Mouse (Mus musculus) monocyte, adult 5-6 weeks (primary cell): ENCODE measurements at regions not wholly inside any gene's neighbourhood (a gene's known extent, or its start where the extent isn't known, plus 50 kb on each side); places are given as distances from the start of the nearest gene placed in this dataset.
"Not testable (repeated sequence)": the region's sequence is repeated elsewhere in the genome, so short reads cannot be mapped to it uniquely, and the experiment has no call there.

Experiments
- ATAC-seq: fragments of 153-309, 156-312 bp; replicated peaks from 2 replicates; pipeline ENCODE4 v1.8.0; 2017; ENCODE audit warnings: mild to moderate bottlenecking; ENCODE audit not compliant: low TSS enrichment, insufficient number of reproducible peaks, severe bottlenecking, poor library complexity, low FRiP score

DNA sequence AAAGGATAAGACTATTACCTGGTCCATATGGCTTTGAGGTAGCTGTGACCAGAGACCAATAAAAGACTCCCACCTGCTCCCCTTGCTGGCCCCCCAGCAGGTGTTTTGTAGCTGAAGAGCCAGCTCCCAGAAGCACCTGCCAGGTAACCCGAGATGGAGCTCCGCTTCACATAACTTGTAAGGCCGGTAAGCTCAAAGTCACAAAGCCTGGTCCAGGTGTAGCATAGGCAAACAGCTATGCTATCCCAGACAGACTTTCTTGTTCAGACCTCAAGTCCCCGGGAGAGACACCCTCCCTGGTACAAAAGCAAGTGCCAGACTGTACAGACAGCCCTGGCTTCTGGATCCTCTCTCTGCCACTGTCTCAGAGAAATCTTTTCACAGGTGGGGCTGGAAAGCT, 154.6 kb downstream of the Tomm20 start:
- no peak for ATAC-seq

DNA sequence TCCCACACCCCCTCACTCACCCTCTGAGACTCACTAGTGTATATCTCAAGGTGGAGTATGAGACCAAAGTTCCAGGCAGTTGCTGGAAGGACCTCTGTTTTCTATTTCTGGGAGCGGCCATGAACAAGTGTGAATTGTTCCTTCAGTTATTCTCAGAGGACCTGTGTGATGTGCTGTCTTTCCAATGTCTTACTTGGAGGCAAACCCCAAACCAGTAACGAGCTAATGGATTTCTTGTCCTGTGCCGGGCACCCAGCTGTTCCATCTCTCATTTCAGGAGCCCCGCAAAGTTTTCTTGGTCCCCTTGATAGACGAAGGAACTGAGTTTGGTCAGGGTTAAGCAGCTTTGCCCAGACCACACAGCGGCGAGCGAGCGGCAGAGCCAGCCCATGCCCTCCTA, 155.4 kb downstream of the Tomm20 start:
- ATAC-seq = no peak

DNA sequence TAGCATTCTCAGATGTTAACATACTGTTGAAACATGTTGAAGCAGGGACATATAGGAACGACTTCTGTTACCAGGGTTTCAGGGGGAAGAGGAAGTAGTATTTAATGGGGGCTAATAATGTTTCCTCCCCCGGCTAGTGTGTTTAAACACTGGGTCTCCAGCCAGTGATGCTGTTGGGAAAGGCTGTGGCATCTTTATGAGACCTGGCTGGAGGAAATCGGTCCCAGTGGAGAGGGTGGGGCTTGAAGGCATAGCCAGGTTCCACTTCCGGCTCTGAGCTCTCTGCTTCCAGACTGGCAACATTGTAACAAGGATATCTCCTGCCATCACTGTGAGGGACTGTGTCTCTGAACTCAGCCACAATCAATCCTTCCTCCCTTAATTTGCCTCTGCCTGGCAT, 156.6 kb downstream of the Tomm20 start:
- no peak for ATAC-seq

DNA sequence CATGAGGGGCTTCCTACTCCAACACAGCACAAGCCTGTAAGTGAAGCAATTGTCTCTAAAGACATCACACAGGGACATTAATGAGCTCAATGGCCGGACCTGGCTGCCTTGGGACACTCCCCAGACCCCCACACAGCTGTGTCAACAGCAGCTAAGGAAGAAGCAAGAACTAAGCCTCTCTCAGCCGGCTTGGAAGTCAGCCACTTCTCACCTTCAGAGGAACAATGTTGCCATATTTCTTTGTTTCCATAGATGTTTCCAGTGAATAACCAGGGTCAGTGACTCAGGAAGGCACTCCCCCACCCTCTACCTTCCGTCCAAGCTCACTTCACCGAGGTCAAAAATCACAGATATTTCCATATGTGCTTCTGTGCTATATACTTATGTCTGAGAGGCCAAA, 157.0 kb downstream of the Tomm20 start:
- no peak for ATAC-seq

DNA sequence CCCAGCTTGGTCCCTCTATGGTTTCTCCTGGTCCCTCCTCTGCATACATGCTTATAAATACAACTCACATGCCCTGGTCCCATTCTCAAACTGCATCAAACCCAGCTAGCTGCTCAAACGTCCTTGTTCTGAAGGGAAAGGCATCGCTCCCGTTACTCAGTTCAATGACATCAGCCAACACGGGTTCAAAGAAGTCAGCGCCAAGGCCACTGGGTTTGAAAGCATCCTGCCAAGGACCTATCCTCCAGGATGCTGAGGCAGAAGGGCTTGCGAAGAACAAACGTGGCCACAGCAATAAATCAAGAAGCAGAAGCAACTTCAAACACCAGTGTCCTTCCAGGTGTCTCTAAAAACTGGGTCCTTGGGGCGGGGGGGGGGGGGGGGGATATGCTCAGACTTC, 158.2 kb downstream of the Tomm20 start:
- ATAC-seq = no peak

DNA sequence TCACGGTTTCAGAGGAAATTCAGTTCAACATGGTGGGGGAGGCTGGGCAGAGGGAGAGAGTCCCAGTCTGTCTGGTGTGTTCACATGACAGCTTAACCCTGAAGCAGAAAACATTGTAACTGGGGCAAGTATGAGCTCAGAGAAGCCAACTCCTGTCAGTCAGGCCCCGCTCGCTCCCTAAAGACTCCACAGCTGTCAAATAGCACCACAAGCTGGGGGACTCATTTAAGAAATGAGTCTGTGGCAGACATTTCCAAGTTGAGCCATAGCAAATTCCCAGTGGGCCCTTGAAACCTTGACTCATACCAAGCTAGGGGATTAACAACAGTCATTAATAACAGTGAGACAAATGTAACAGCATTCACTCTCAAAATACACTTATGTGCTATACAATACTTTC, 160.4 kb downstream of the Tomm20 start:
- no peak for ATAC-seq

DNA sequence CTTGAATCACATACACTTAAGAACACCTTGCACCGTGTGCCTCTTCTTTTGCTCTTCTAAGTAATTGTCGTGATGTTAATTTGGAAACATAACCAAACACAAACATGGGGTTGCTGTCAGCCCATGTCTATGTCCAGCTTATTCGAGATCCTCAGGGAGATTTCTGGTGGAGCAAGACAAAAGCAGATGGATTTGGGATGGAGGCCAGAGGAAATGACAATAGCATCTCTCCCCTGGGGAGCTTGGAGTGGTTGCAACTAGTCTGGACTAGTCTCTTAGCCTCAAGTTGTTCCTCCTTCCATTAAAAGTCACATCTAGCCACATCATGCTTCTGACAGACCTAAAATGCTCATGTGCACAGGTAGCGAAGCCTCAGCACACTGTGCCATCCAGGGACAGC, 161.0 kb downstream of the Tomm20 start:
- ATAC-seq = no peak

DNA sequence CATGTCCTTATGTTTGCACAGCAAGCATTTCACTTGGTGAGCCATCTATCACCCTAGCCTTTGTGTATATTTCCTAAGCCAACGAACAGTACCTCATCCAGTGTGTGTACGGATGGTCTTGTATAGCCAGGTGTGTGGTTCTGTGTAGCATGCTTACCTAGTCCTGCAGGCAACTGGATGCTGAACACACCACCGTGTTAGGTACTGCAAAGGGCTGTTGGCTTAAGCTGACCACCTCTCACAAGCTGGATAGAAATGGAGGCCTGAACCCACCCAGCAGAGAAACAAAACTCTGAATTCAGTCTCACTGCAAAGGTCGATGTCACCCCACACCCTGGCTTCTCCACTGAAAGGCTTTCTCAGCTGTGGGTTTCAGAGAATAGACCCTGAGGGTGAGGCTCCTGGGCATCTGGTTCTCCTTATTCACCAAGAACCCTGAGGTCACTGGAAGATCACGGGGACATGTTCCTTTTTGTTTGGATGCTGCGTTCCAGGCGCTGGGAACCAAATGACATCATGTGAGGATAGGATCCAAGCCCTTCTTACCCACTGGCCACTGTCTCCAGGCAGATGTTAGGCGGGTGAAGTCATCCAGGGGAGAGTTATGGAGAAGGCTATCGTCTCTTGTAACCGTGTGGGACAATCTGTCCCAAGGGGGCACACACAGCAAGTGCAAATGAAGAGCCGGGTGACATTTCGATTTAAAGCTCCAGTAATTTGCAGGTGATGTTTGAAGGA, 161.8 kb downstream of the Tomm20 start:
- no peak for ATAC-seq

DNA sequence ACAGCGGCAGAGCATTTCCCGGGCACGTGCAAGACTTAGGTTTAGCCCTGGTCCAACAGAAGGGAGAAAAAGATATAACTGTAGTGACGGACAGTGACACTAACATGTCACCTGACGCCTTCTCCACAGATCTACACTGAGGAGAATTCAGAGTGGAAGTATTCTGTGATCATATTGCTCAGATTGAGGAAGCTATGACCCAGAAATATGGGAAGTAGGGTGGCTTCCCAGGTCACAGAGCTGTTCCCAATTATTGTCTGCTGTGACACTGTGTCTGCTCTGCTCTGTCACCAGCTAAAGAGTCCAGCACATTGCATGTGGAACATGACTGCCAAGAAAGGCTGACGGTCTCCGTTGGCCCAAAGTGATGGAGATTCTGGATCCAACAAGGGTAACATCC, 167.0 kb downstream of the Tomm20 start:
- peak; percentile 57 for ATAC-seq

DNA sequence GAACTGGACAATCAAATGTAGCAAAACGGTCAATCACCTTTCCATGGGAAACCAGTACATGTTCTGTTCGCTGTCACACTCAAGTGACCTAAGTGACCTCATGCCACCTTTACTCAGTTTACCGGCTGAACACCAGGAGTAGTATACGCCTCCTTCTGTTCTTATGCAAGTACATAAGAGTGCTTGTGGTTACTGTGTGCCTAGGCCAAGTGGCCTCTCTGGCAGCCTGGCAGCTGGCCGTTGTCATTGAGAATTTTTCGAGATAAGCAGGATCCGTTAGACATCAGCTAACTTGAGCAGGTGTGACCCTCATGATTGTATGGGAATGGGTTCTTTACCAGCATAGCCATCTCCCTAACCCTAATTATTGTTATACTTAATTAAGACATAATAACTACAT, 167.5 kb downstream of the Tomm20 start:
- no peak for ATAC-seq

DNA sequence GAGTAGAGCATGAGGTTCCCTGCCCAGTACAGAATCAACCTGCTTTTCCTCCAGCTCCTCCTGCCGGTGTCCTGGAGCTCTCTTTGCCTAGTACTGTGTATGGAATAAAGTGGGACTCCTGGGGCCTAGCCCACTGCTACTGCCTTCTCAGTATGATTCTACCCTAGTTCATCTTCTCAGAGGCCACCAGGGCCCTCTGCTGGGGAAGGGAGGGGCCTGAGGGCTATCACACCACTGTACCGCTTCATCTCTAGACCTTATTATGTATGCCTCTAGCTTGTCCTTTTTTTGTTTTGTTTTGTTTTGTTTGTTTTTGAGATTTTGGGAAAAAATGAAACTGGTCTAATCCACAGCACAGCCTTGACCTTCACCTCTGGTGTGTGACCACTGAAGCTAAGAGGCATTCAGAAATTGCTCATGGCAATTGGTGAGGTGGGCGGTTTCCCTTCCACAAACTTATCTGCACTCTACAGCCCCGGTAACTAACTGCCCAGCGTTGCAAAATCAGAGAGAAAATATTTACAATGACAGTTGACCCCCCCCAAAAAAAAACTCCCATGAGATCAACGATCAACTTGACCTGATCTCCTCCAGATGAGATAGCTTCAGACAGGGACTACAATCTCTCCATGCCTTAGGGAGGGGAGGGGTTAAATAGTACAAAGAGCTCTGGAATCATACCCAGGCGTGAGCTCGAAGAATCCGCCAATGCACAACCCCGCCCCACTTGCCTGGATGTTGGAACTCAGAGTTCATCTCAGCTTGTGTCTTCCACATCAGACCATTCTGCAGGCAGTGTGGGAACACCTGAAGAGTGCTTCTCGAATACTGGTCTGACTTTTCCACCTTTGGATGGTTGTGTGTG, 168.8 kb downstream of the Tomm20 start:
- ATAC-seq = no peak

DNA sequence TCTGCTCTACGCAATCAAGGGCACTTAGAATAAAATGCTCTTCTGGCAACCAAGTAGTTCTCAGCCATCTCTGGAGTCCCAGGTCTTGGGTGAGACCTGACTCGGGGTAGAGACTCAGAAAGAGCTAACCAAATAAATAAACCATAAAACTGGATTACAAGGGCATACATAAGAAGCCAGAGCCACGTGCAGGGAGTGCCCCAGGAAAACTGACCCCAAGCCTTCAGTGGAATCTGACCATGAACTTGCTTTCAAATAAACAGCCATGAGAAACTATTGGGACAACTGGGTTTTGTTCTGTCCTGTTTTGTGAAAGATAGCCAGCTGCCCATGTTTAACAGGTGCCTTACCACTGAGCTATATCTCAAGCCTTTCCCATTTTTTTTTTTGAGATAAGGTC, 170.3 kb downstream of the Tomm20 start:
- ATAC-seq = no peak

DNA sequence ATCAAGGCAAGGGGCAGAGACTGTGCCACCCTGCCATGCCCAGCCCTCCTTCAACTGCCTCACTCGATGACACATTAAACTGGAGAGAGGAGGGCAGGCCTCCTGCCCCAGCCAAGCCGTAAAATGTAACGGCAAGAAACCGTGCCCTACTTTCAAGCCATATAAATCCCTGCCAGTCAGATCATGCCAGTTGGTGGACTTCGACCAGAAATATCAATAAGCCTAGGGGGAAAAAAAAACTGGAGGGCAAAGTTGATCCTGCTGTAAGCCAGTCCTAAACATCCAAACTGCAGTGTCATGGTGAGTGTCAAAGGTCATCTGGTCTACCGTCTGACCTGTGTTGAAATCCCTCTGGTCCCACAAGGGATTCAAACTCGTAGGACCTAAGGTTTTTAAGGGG, 170.8 kb downstream of the Tomm20 start:
- ATAC-seq = no peak

DNA sequence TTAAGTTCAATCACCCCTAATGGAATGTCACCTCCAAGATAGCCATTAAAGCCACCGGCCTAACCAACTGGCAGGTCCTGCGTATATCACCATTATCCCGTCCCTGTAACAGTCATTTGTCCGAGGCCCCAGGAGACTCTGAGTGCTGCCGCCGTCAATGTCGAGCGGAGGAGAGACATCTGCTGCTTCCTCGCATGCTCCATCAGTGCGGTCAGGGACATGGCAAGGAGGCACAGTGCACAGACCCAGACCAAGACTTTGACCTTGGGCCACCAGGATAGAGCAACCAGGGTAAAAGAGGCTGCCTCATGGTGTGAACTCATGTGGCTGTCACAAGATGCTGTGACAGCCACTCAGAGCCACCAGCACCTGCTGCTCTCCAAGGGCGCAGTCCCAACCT, 172.9 kb downstream of the Tomm20 start:
- ATAC-seq = no peak

DNA sequence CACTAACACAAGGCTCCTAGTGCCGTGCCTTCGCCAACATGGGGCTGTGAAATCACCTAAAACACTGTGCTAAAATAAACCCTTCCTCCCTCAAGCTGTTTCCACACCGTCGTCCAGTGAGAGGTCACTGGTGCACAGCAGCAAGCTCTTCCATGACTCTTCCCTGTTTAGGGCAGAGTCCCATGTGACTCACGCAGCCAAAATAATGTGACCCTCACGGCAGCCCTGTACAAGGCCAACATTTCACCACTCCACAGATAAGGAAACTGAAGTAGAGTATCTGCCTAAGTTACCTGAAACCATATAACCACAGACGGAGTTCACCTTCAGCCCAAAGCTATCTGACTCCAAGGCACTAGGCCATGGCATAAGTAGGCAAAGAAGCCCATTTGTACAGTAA, 173.4 kb downstream of the Tomm20 start:
- no peak for ATAC-seq

DNA sequence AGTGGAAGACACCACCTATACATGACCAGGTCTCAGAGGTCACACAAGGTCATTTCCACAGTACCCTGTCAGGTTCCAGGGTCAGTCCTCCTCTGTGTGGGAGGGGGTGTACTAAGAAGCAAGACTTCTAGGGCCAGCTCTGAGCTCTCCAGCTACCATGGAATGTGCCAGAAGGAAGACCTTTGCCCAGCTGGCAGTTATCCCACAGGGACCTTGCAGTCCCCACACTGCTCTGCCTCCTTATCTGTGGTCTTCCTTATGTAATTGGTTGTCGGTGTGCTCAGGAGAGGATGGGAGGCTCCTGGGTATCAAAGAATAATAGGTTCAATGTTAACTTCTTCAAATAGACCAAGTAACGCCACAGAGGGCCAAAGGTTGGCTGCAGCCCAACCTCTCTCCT, 175.3 kb downstream of the Tomm20 start:
- ATAC-seq = not testable (repeated sequence)

DNA sequence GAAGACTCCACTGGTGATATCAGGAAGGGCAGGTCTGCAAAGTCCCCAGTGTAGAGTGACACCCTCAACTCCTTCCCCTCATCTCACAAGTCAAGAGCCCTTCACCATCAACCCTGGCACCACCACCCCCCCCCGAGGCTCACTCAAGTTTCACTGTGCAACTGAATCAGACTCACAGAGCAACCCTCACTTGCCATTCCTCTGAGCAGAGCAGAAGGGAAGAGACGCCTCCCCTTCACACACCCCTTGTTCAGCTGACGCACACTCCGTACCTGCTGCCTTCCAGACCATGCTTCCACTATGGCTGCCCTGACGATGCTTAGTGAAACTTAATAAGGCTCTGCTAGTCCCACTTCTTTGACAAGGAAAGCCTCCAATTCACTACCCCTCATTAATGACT, 174.4 kb upstream of the Irf2bp2 start:
- ATAC-seq = no peak

DNA sequence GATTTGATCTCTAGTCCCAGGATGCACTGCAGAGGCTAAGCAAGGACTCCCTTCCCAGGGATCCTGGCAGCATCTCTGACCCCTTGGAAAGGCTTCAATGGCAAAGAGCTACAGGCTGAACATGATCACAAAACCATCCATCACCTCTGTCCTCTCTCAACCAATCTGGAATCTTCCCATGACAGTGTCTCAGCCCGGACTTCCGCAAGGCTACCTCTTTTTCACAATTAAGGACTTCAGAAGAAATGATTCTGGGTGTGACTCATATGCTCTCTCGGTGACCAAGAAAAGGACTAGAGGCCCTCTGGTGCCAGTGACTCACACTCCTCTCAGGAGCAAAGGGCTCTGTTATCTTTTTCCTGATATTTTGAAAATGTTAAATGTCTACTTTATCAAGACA, 173.6 kb upstream of the Irf2bp2 start:
- no peak for ATAC-seq

DNA sequence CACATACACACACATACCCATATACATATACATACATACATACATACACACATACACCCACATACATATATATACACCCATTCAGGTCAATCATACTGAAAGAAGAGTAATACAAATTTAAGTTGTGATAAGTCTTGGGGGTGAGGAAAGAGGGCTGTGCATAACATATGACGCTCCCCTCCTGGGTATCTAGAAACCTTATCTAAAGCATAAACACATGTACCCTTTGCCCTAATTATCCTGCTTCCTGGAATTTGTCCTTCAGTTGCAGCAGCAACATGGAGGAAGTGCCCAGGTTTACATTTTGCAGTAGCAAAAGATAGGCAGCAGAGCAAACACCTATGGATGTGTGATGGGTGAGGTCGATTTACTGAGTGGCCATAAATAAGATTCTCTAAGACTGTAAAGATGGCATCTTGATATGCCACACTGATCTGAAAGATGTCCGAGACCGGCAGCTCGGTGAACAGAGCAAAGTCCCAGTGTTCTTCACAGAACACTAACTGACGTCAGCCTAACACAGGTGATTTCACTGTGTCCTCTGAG, 172.0 kb upstream of the Irf2bp2 start:
- ATAC-seq = no peak

DNA sequence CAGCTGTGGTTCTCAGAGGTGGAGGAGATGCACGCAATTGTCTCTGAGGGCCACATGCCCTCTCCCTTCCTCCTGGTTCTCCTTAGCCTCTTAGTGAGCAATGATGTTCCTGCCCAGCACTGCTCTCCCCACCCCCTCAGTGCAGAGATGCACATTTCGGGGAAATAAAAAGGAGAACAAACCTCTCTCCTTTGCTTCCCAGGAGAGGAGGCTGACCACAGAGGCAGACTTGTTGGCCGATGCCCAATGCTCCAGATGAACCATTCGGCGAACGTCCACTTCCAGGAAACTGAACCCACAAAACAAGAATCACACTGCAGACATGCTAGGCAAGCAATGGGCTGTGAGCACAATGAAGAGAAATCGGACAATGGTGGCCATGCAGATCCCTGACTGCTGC, 169.8 kb upstream of the Irf2bp2 start:
- peak; percentile 62 for ATAC-seq
